Mouse (Mus musculus): ENCODE results near the gene Prss28. TPM values are rescaled to one million over a fixed set of nuclear protein-coding genes. Genes with fewer than 3 reads are reported as not detected.

Gene Prss28
- not detected for total RNA-seq (2021)

- DNase-seq, result no peak
Observed at GRCm38 (mm10) chr17:25308346-25308745, at the start of gene Prss28. Gene Prss28 (plus strand): TSS chr17:25308646.

GRCm38 (mm10) chr17:25264453-25264852, 44.0 kb upstream of the Prss28 start:
- DNase-seq, result peak in 1 of 2 experiments; percentile 37

- DNase-seq, result no peak
Observed at GRCm38 (mm10) chr17:25270795-25271335, 37.6 kb upstream of the Prss28 start.

GRCm38 (mm10) chr17:25272326-25272725, 36.1 kb upstream of the Prss28 start:
- DNase-seq, result no peak

GRCm38 (mm10) chr17:25272951-25273705, 35.3 kb upstream of the Prss28 start:
- DNase-seq, result peak; percentile 92 to 93

GRCm38 (mm10) chr17:25273706-25274501, 34.5 kb upstream of the Prss28 start:
- peak; percentile 94 to 95 for DNase-seq

- no peak for DNase-seq
Observed at GRCm38 (mm10) chr17:25274571-25275346, 33.7 kb upstream of the Prss28 start, which contains the start of gene Ube2i. Gene Ube2i (minus strand): TSS chr17:25274622.

- DNase-seq, result no peak
Observed at GRCm38 (mm10) chr17:25275833-25276232, 32.6 kb upstream of the Prss28 start.

- DNase-seq, result no peak
Observed at GRCm38 (mm10) chr17:25282133-25282532, 26.3 kb upstream of the Prss28 start.

- DNase-seq, result peak in 1 of 2 experiments; percentile 37
Observed at GRCm38 (mm10) chr17:25285033-25285432, 23.4 kb upstream of the Prss28 start.

GRCm38 (mm10) chr17:25288842-25289241, 19.6 kb upstream of the Prss28 start:
- DNase-seq, result peak in 1 of 2 experiments; percentile 29

- no peak for DNase-seq
Observed at GRCm38 (mm10) chr17:25290411-25290810, 18.0 kb upstream of the Prss28 start.

GRCm38 (mm10) chr17:25293495-25293894, 15.0 kb upstream of the Prss28 start:
- no peak for DNase-seq

- no peak for DNase-seq
Observed at GRCm38 (mm10) chr17:25294111-25294510, 14.3 kb upstream of the Prss28 start.

- no peak for DNase-seq
Observed at GRCm38 (mm10) chr17:25298094-25298493, 10.4 kb upstream of the Prss28 start, which contains the start of gene Prss34. Gene Prss34 (plus strand): TSS chr17:25298394.

GRCm38 (mm10) chr17:25318354-25318753, 9.9 kb downstream of the Prss28 start, which contains the start of gene Prss29:
Gene Prss29 (plus strand): TSS chr17:25318654.
- no peak for DNase-seq

GRCm38 (mm10) chr17:25320819-25321218, 12.4 kb downstream of the Prss28 start:
- no peak for DNase-seq

- no peak for DNase-seq
Observed at GRCm38 (mm10) chr17:25322930-25323329, 14.5 kb downstream of the Prss28 start.

- DNase-seq, result no peak
Observed at GRCm38 (mm10) chr17:25332321-25332720, 23.9 kb downstream of the Prss28 start.

GRCm38 (mm10) chr17:25333943-25334342, 25.5 kb downstream of the Prss28 start:
- DNase-seq, result peak; percentile 61 to 63

- DNase-seq, result no peak
Observed at GRCm38 (mm10) chr17:25338218-25338617, 29.8 kb downstream of the Prss28 start.

- no peak for DNase-seq
Observed at GRCm38 (mm10) chr17:25340003-25340402, 31.6 kb downstream of the Prss28 start.
